Mouse (Mus musculus) hindbrain, embryonic 13.5 days (tissue): Measurements from ENCODE around the gene Ptger2. TPM values are rescaled to one million over a fixed set of nuclear protein-coding genes. Genes with fewer than 3 reads are reported as not detected.
"Not testable (repeated sequence)": the region's sequence is repeated elsewhere in the genome, so short reads cannot be mapped to it uniquely, and the experiment has no call there.

Experiments
- ATAC-seq: fragments of 200-750 bp; cut with Nextera tagmentation; 2 replicates; pipeline ENCODE4 v1.8.0; 2017; ENCODE audit warnings: moderate TSS enrichment; ENCODE audit not compliant: low FRiP score
- H3K27ac ChIP-seq: fragments of 300-500 bp; sonication (generic); 2 replicates; pipeline ENCODE4 v1.5.1; 2015; ENCODE audit warnings: inconsistent platforms, mild to moderate bottlenecking, moderate library complexity
- H3K27me3 ChIP-seq: fragments of 300-500 bp; sonication (generic); 2 replicates; pipeline ENCODE4 v1.6.1; 2015; ENCODE audit warnings: mild to moderate bottlenecking, inconsistent platforms
- H3K36me3 ChIP-seq: fragments of 300-500 bp; sonication (generic); 2 replicates; pipeline ENCODE4 v1.6.1; 2015; ENCODE audit warnings: mild to moderate bottlenecking, inconsistent platforms
- H3K4me1 ChIP-seq: fragments of 300-500 bp; sonication (generic); replicated peaks from 2 replicates; pipeline ENCODE4 v1.6.1; 2015; ENCODE audit warnings: inconsistent platforms
- H3K4me2 ChIP-seq: fragments of 300-500 bp; sonication (generic); 2 replicates; pipeline ENCODE4 v1.6.1; 2015; ENCODE audit warnings: inconsistent platforms, mild to moderate bottlenecking, moderate library complexity
- H3K4me3 ChIP-seq: fragments of 300-500 bp; sonication (generic); 2 replicates; pipeline ENCODE4 v1.5.1; 2015; ENCODE audit warnings: mild to moderate bottlenecking, inconsistent platforms
- H3K9ac ChIP-seq: fragments of 300-500 bp; sonication (generic); 2 replicates; pipeline ENCODE4 v1.6.1; 2015; ENCODE audit warnings: mild to moderate bottlenecking, inconsistent platforms
- H3K9me3 ChIP-seq: fragments of 300-500 bp; sonication (generic); 2 replicates; pipeline ENCODE4 v1.6.1; 2016; ENCODE audit warnings: inconsistent platforms
- WGBS: fragments of 180-500 bp; shearing (Covaris S2); methylation state at CpG from one replicate; pipeline ENCODE4 v1.1.7; 2015; 5-methylcytosine and 5-hydroxymethylcytosine counted together
- polyA plus RNA-seq: library from polyadenylated mRNA; unstranded; fragments of >200 nt; fragmentation: Nextera tagmentation; extraction: Ambion mirVana; gene quantifications from 2 replicates; pipeline ENCODE4 v1.2.1, GENCODE M21; 2015

Gene Ptger2
- polyA plus RNA-seq = 0.71 and 0.74 TPM in 2 replicates

GRCm38 (mm10) chr14:44987674-44988355, at the start of gene Ptger2:
Ptger2 (plus strand) TSS chr14:44988195.
- peak within 1 kb of the TSS; percentile 88 for H3K4me2 ChIP-seq
- peaks cover 18% of the 10 kb centered on the region for H3K4me1 ChIP-seq
- ATAC-seq, H3K36me3 ChIP-seq, H3K9me3 ChIP-seq, H3K27ac ChIP-seq: not testable (repeated sequence)
- H3K27me3 ChIP-seq = peaks cover 34% of the 10 kb centered on the region
- peak within 1 kb of the TSS; percentile 71 for H3K9ac ChIP-seq
- H3K4me3 ChIP-seq = peak within 1 kb of the TSS; percentile 50
- WGBS = 22% methylated on average over 6 of the region's 6 CpGs

GRCm38 (mm10) chr14:44960746-44961145, 27.2 kb upstream of the Ptger2 start:
- no peaks in the 10 kb centered on the region for H3K9me3 ChIP-seq
- H3K36me3 ChIP-seq = no peaks in the 10 kb centered on the region
- 76% methylated on average over 1 of the region's 1 CpGs for WGBS
- H3K27me3 ChIP-seq = no peaks in the 10 kb centered on the region
- no peaks in the 10 kb centered on the region for H3K4me1 ChIP-seq
- ATAC-seq = no peak
- H3K4me3 ChIP-seq = no peak overlapping the region
- H3K27ac ChIP-seq = no peak overlapping the region
- H3K4me2 ChIP-seq = no peak overlapping the region
- no peak overlapping the region for H3K9ac ChIP-seq

GRCm38 (mm10) chr14:44977278-44977677, 10.7 kb upstream of the Ptger2 start:
- not testable (repeated sequence) for H3K27me3 ChIP-seq, H3K4me2 ChIP-seq, H3K4me3 ChIP-seq, H3K36me3 ChIP-seq, H3K9ac ChIP-seq, H3K9me3 ChIP-seq, H3K4me1 ChIP-seq, H3K27ac ChIP-seq
- WGBS = 4% methylated on average over 4 of the region's 4 CpGs
- peak; percentile 69 for ATAC-seq

- H3K27ac ChIP-seq = no peak overlapping the region
- ATAC-seq = no peak
Observed at GRCm38 (mm10) chr14:44979887-44980286, 8.1 kb upstream of the Ptger2 start.

GRCm38 (mm10) chr14:44981490-44981889, 6.5 kb upstream of the Ptger2 start:
- no peaks in the 10 kb centered on the region for H3K36me3 ChIP-seq
- H3K4me2 ChIP-seq = no peak overlapping the region
- H3K27me3 ChIP-seq = peaks cover 11% of the 10 kb centered on the region; the same call in 1 of the 2 replicates
- ATAC-seq = no peak
- H3K4me3 ChIP-seq = no peak overlapping the region
- 12% methylated on average over 4 of the region's 4 CpGs for WGBS
- H3K4me1 ChIP-seq = no peaks in the 10 kb centered on the region
- H3K27ac ChIP-seq = no peak overlapping the region
- no peak overlapping the region for H3K9ac ChIP-seq
- H3K9me3 ChIP-seq = no peaks in the 10 kb centered on the region

More at GRCm38 (mm10) chr14:44979887-44980286, 8.1 kb upstream of the Ptger2 start:
- Histone ChIP-seq H3K27me3 (peaks cover 11% of the 10 kb centered on the region; the same call in 1 of the 2 replicates), H3K4me3 (no peak overlapping the region), H3K36me3 (no peaks in the 10 kb centered on the region), H3K4me2 (no peak overlapping the region), H3K4me1 (no peaks in the 10 kb centered on the region), H3K9me3 (no peaks in the 10 kb centered on the region), H3K9ac (no peak overlapping the region)
- 46% methylated on average over 3 of the region's 3 CpGs for WGBS

- Histone ChIP-seq H3K9ac (no peak overlapping the region), H3K4me1 (peaks cover 11% of the 10 kb centered on the region), H3K27ac (no peak overlapping the region), H3K9me3 (no peaks in the 10 kb centered on the region), H3K36me3 (no peaks in the 10 kb centered on the region), H3K4me3 (no peak overlapping the region), H3K27me3 (peaks cover 15% of the 10 kb centered on the region), H3K4me2 (no peak overlapping the region)
- no peak for ATAC-seq
- WGBS = 27% methylated on average over 9 of the region's 9 CpGs
Observed at GRCm38 (mm10) chr14:44984106-44984505, 3.9 kb upstream of the Ptger2 start.

GRCm38 (mm10) chr14:44986248-44986647, 1.7 kb upstream of the Ptger2 start:
- H3K36me3 ChIP-seq = no peaks in the 10 kb centered on the region
- H3K4me2 ChIP-seq = no peak overlapping the region
- ATAC-seq = no peak
- peaks cover 18% of the 10 kb centered on the region for H3K4me1 ChIP-seq
- H3K9me3 ChIP-seq = no peaks in the 10 kb centered on the region
- H3K27me3 ChIP-seq = peaks cover 32% of the 10 kb centered on the region
- H3K27ac ChIP-seq = no peak overlapping the region
- no peak overlapping the region for H3K9ac ChIP-seq
- H3K4me3 ChIP-seq = no peak overlapping the region

- Histone ChIP-seq H3K27ac (no peak overlapping the region), H3K4me1 (peaks cover 18% of the 10 kb centered on the region), H3K4me3 (peak overlapping the region; percentile 50), H3K9me3 (no peaks in the 10 kb centered on the region), H3K9ac (peak overlapping the region; percentile 71), H3K4me2 (peak overlapping the region; percentile 88), H3K36me3 (no peaks in the 10 kb centered on the region), H3K27me3 (peaks cover 34% of the 10 kb centered on the region)
- ATAC-seq = peak; percentile 70
- 5% methylated on average over 14 of the region's 14 CpGs for WGBS
Observed at GRCm38 (mm10) chr14:44988456-44989016, 541 bp downstream of the Ptger2 start.

- Histone ChIP-seq H3K9ac (peak overlapping the region; percentile 71), H3K4me1 (peaks cover 18% of the 10 kb centered on the region), H3K27ac (no peak overlapping the region), H3K27me3 (peaks cover 33% of the 10 kb centered on the region), H3K4me2 (peak overlapping the region; percentile 88), H3K9me3 (no peaks in the 10 kb centered on the region), H3K4me3 (peak overlapping the region; percentile 50), H3K36me3 (no peaks in the 10 kb centered on the region)
- WGBS = 3% methylated on average over 45 of the region's 45 CpGs
- ATAC-seq = peak; percentile 63
Observed at GRCm38 (mm10) chr14:44989017-44989721, 1.2 kb downstream of the Ptger2 start.

GRCm38 (mm10) chr14:44989751-44990150, 1.8 kb downstream of the Ptger2 start:
- peaks cover 18% of the 10 kb centered on the region for H3K4me1 ChIP-seq
- no peak for ATAC-seq
- no peaks in the 10 kb centered on the region for H3K9me3 ChIP-seq
- 35% methylated on average over 4 of the region's 4 CpGs for WGBS
- H3K9ac ChIP-seq = peak overlapping the region; percentile 71
- H3K4me2 ChIP-seq = peak overlapping the region; percentile 88
- peak overlapping the region; percentile 50 for H3K4me3 ChIP-seq
- H3K27ac ChIP-seq = no peak overlapping the region
- peaks cover 28% of the 10 kb centered on the region for H3K27me3 ChIP-seq
- no peaks in the 10 kb centered on the region for H3K36me3 ChIP-seq

GRCm38 (mm10) chr14:44994337-44994736, 6.3 kb downstream of the Ptger2 start:
- H3K4me1 ChIP-seq = peaks cover 4% of the 10 kb centered on the region
- no peaks in the 10 kb centered on the region for H3K36me3 ChIP-seq
- H3K9me3 ChIP-seq = no peaks in the 10 kb centered on the region
- H3K4me2 ChIP-seq = no peak overlapping the region
- no peak overlapping the region for H3K9ac ChIP-seq
- no peak overlapping the region for H3K27ac ChIP-seq
- no peak overlapping the region for H3K4me3 ChIP-seq
- no peak for ATAC-seq
- peaks cover 21% of the 10 kb centered on the region for H3K27me3 ChIP-seq

- 90% methylated on average over 3 of the region's 3 CpGs for WGBS
- ATAC-seq = no peak
- no peak overlapping the region for H3K9ac ChIP-seq
- H3K27ac ChIP-seq = no peak overlapping the region
- no peaks in the 10 kb centered on the region for H3K4me1 ChIP-seq
- no peak overlapping the region for H3K4me2 ChIP-seq
- no peak overlapping the region for H3K4me3 ChIP-seq
- no peaks in the 10 kb centered on the region for H3K36me3 ChIP-seq
- H3K27me3 ChIP-seq = no peaks in the 10 kb centered on the region
- no peaks in the 10 kb centered on the region for H3K9me3 ChIP-seq
Observed at GRCm38 (mm10) chr14:45000086-45000769, 12.2 kb downstream of the Ptger2 start.
